Mouse (Mus musculus): ENCODE results near the gene Foxa3.

DNA sequence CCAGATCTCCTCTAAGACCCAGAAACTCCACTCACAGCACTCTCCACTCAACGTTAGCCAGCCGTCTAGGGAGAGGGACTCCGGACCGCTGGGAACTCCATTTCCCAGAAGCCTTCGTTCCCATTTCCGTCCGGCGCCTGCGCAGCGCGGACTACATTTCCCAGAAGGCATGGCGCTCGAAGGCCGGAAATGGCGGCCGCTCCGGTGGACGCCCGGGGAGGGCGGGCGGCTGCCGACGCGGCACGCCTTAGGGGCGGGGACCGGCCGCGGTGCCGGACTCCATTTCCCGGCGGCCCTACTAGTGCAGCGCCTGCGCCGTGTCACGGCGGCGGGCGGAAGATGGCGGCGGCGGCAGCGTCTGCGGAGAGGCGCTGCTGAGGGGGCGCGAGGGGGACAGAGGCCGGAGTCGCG is 763 bp upstream of the Foxa3 start, which contains the start of gene Sympk:
- TF ChIP-seq CTCF (conservative IDR thresholded peaks at IDR 0.05; ENCODE audit: insufficient read depth, insufficient read length, low read depth, low read length), result no peak
- no peak for TF ChIP-seq POLR2A (IDR thresholded peaks at IDR 0.05; ENCODE audit: low read depth, low read length)
